Mouse (Mus musculus) spleen, adult 12 weeks (tissue): ENCODE measurements at regions not wholly inside any gene's neighbourhood (a gene's known extent, or its start where the extent isn't known, plus 50 kb on each side); places are given as distances from the start of the nearest gene placed in this dataset.

ENCODE experiments used
- DNase-seq: peaks from one replicate; pipeline ENCODE4 v3.0.0; 2022; ENCODE audit warnings: low spot score

DNA sequence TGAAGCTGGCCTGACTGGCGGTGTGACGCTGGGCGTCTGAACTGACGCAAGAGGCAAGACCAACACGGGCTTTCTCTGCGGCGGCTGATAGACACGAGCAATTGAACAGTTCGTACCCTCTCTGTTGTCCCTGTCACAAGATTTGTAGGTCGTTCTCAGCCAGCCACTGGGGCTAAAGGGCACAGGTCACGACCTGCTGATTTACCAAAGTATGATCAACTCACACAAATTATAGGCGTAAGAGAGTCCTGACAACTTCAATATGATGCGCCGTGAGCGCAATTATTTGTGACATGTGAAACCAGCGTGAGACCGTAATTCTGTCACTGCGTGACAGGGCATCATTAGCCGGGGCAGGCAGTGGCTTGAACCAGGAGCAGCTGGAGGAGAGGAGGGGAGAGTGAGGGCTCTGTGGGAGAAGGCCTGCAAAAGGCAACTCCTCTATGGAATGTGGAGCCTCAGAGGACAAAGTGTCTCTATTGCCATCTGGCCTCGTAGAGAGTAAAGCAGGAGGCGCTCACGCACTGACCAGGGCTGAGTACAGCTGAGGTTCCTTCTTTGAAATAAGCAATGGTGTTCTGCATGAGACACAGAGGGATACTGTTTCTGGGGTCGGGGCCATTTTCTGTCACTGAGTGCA lies 181.4 kb upstream of the Habp2 start:
- no peak for DNase-seq

DNA sequence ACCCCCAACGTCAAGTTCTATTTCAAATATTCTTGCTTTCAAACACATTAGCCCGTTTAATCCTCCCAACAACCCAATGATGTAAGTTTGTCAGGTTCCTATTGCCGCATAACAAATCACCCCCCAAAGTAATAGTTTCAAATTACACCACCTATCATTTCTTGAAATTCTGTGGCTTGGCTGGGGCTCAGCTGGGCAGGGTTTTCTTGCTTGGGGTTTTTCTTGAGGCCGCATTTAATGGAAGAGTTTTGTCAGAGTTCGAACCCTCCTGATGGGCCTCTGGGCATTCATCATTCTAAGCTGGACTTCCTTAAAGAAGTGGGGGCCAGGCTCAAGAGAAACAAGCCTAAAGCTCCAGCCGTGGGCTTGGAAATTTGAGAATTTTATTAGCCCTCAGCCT lies 178.1 kb upstream of the Habp2 start:
- DNase-seq = no peak

DNA sequence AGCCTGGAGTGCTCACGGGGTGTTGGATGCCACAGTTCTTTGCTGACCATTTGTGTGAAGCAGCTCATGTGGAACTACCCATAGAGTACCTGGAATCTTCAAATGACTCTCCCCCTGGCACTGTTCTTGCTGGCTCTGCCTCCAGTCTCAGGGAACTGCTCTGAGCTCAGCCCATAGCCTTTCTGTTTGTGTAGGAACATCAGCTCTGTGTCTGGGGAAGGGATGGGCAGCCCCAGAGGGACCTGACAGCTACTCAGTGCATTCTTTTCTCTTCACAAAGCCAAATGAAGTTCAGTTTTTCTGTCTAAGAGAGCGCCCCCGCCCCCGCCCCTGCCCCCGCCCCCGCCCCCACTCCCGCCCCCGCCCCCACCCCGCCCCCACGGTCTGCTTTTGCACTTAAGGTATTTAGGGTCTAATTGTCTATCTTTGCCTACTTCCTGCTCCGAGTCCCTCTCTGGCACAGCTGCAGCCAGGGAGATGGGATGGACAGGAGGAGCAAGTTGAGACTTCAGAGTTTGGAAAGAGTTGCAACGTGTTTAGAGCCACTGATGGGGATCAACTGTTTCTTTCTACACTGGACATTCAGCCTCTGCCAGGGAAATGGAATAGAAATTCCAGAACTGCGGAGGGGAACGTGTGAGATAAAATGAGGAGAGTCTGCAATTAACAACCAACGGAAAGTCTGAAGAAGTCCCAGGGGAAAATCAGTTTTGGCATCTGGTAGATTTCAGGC lies 171.2 kb upstream of the Habp2 start:
- no peak for DNase-seq

DNA sequence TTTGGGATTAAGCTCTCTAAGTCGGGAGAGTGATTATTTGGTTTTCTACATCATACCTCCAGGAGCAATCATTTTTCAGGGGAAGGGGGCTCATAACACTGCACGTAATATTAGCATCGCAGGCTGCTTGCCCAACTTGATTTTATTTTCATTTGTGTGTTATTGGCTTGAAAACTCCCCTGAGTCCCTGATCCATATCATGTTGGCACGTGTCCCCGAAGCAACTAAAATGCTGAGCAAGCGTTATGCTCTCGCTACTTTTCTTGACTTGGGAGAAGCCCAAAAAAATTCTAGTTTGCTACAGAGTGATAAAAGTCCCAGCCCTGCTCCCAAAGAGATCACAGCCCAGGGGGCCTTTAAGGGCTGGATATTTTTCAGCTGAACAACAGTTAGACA lies 170.7 kb upstream of the Habp2 start:
- no peak for DNase-seq

DNA sequence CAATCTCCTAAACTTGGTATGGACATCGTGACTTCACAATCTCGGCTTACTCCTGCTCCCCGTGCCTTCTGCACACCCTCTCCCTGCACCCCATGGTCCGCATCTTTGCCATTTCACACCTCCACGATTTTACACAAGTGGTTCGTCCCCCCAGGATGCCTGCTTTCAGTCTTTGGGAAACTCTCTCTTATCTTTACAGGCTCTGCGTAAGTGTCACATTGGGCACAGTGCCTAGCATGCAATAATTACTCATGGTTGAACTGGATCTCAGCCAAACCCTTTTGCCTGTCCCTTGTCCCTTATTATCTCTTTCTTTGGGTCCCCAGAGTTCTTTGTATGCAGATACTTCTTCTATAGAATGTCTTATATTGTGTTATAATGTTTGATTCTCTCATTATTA lies 166.2 kb upstream of the Habp2 start:
- no peak for DNase-seq

DNA sequence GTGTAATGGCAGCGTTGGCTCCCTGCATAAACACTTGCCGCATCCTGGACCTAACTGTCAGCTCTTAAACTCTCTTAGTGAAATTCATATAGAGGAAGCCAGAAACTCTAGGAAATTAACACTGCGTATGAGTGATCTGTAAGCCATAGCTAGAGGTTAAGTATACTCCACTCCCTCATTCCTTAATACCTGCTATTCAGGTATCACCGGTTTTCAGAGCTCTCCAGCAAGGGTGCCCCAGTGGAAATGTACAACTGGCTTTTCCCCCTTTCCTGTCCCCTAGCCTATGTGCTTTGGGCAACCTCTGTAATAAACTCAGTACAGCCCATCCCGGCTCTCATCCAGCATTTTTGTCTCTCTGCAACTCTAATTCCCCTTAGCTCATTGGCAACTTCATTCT lies 164.8 kb upstream of the Habp2 start:
- no peak for DNase-seq

DNA sequence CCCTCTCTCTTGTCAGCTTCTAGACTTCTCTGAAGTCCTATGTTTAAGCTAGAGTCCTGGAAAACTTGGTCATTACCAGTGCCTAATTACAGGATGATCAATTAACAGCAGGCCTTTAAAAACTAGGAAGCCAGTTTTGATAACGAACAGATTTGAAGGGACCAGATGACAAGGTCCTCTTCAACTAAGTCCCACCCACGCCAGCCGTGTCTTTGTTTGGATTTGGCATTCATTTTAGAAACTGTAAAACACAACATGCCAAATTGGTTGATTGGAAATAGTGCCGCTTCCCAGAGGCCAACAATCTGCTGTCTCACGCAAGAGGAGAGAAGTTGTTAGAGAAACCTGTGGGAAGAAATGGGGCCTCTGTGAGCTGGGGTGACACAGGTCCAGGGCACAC lies 155.4 kb upstream of the Habp2 start:
- no peak for DNase-seq

DNA sequence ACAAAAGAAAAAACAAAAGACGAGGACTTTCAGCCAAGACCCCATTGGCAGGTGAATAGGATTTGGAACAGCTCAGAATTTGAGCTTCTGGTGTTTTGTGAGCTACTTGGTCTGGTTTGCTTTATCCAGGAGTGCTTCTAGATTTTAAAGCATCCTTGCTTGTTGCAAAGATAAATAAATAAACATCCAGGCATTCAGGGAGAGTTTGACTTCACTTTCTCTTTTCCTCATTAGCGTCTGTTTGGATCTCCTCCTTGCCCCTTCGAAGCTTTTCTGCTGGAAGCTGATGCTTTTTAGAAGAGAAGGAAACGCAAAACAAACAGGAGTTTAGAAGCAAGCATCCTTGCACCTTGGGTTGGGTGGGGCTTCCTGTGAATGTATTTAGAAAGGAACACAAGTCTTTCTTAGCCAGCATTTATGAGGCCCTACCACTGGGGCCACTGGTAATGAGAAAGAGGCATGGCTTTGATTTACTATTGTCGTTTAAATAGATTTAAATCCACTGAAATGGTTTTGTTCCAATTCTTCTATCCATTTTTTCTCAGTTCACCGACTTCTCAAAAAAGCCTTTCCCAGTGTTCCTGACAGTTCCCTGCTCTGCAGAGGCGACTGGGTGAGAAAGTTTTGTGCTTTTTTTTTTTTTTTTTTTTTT lies 153.9 kb upstream of the Habp2 start:
- no peak for DNase-seq

DNA sequence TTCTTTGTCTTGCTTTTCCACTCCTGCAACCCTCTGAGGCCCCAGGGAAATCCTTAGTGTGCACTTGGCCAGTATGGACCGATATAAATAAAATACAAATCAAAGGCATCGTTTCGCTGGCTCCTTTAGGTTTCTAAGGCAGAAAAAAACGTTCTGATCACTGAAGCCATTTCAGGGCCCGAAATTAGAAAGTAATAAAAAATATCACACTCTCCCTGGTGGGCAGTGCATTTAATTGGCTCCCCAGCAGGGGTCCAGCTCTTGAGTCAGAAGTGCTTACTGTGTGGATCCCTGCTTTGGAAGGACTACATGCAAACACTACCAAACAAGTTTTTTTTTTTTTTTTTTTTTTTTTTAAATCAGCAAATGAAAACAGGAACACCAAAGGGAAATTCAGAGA lies 153.4 kb upstream of the Habp2 start:
- DNase-seq = no peak

DNA sequence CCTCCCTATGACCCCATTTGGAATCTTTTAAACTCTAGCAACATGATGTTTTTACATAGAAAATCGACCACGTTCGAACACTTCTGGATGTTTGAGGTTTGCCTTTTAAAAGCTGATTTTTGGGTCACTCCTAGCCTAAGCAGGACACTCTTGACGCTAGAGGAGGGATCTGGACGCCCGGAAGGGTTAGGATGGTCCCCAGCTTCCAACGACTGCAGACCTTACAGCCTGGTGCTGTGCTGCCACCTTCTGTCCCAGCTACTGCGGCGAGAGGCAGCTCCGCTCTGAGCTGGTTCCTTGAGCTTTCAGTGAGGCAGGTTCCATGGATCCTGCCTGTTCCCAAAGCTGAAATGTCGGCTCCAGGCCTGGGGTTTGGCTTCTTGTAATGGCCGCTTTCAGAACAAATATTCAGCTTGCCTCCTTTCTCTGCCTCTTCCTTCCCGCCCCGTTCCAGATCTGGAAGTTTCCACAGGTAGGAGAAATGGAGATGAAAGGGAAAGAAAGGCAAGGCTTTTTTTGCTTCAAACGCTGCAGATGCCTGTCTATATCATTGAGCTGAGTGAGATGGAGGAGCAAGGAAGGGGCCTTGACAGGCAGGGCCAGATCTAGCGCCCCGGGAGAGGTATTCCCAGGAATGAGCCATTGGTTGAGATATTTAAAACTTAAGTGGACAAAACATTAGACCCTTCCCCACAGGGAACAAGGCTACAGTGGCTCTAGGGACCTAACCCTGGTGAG lies 152.7 kb upstream of the Habp2 start:
- no peak for DNase-seq

DNA sequence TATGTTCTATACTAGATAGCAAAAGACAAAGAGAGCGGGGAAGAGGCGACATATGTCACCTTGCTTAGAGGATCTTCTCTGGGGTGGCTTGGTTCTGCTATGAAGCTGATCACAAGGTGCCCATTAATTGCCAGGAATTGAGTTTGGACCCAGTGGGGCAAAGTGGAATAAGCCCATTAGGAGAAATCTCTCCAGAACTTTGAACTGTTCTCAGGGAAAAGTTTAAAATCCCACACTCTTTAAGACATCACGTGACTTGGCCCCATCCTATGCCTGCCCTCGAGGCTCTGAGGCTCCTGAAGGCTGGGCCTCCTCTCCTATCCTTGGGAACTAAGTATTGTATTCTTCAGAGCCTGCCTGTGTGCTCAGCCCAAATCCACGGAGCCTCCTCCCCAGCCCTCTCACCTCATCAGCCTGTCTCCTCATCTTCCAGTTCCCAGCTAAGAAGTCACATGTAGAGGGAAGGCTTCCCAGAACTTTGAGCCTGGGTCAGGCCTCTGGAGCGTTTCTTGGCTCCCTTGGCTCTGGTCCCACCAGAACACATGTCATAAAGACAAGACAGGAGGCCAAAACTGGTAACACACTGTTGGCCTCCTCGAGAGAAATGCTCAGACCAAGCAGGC lies 151.5 kb upstream of the Habp2 start:
- DNase-seq = no peak

DNA sequence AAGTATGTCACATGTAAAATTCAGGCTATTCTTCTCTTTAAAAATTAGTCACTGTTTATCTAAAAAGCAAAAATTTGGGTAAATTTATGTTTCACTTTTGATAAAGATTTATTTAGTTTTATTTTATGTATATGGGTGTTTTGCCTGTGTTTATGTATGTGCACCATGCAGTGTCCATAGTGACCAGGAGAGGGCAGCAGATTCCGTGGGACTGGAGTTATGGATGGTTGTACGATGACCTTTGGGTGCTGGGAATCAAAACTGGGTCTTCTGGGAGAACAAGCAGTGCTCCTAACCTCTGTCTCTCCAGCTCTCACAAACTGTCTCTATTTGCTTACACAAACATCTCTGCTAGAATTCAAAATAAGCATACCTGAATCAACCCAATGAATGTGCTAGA lies 146.4 kb upstream of the Habp2 start:
- DNase-seq = no peak

DNA sequence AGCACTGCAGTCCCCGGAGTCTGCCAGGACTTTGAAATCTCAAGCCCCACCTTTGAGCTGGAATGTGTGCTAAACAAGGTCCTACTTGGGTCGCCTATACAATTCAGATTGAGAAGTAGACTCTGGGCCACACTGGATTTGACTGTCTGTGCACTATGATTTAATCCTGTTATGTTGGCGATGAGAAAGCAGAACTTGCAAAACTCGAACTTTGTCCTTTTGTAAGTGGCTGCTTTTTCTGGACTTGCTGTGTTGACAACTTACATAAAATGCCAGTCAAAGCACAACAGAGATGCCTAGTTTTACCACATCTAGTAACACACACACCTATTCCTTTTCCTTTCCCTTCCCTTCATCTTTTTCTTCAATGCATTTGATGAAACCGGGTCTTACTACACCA lies 142.7 kb upstream of the Habp2 start:
- DNase-seq = no peak

DNA sequence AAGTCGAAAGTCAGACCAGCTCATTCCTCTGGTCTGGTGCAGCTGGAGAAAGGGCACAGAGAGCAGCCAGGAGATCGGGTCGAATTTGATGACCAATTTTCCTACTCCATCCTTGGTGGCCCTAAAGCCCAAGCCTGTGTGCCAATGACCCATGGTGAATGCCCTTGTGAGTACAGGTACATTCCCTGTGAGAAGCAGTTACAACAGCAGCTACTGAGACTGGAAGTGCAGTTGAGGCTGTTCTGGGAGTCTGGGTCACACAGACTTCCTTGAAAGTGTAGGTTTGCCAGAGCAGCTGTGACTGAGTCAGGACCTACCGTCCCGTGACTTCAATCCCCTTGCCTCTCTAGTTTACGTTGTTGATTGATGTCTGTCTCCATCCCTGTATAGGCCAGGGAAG lies 129.8 kb upstream of the Habp2 start:
- DNase-seq = no peak

DNA sequence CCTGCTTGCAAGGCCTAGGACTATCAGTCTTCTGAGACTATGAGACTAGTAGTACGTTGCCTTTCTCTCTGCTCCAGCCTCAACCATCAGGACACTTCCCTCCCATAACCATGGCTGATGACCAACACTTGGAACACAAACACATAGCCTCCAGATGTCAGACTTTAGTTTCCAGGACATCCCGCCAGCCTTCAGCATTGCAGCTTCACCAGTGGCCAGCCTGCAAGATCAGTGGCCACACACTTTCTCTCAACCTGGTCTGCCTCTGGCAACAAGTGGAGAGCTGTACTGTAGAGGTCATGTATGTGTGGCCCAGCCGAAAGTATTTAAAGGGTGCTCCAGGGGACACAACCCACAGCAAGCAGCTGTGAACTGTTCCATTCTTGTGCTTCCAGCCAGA lies 124.8 kb upstream of the Habp2 start:
- DNase-seq = no peak

DNA sequence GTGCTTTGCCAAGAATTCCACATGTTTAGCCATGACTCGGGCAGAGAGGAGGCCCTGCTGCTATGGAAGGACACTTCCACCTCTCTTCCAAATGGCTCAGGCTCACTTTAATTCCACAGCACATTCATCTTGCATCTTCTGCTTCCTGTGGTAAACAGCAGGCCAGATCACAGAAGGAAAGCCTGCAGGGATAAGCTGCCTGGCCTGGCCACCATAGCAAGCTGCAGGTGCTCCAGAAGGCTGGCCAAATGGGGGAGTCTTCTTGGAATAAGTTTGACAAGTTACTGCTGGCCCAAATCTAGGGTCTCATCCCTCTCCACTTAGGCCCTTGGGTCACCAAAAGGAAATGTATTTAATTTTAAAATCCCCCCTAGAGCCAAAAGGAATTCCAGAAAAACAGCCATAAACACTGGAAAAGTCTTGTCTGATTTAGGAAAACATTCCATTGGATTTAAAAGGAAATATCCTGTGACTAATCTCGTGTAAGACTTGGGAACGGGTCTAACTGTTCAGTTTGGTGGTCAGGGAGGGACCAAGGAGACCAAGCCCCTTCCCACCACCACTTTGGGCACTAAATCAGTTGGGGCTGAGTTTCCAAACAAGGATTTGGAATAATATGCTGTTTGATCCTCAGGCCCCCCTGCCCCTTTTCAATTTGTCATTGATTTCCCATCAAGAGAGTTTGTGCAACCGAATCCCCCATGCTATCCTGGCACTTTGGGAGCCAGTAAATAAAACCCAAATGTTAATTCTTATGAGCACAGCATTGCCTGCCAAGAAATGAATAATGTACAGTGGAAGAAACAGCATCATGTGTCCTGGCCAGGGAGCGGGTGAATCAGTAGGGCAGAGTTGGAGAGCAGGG lies 117.6 kb upstream of the Habp2 start:
- DNase-seq = no peak

DNA sequence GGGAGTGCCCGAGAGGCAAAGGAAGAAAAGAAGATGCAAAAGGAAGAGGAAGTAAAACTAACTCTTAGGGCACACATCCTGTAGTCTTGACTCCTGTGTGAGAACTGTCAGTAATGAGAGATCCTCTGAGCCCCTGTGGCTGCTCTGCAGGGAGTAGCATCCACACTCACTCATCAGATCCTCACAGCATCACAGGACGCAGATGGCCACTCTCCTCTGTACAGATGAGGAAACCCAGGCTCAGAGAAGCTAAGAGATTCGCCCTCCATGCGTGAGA lies 117.0 kb upstream of the Habp2 start:
- no peak for DNase-seq

DNA sequence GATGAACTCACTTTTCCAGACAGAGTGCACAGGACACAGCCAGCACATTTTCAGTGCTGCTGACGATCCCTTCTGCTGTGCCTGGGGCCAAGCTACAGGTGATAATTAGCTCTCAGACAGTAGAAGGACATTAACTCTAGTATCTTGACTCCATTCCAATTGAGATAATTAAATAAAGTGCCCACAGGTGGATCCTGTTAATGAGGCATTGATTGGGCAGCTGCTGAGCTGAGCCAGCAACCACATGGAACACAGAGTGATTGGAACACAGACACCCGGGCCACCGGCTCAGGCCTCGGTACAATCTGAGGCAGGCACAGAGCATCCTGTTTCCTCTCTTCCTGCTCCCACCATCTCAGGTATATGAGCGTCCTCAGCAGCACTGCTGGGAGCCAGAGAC lies 114.5 kb upstream of the Habp2 start:
- DNase-seq = no peak

DNA sequence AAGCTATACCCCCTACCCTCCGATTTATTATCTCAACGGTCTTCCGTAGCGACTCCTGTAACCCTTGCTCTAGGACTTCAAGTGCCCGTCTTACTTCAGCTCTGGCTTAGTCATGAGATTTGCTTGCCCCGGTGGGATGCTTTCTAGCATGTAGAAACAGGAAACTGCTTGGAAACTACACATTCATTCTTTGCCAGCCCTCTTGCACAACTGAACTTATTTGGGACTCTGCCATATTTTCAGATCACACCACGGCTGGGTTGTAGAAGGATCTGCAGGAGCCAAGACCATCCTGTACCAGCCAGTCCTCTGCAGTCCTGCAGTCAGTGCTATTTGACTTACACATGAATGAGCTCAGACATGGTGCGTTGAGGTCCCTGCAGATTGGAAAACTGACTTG lies 110.9 kb upstream of the Habp2 start:
- no peak for DNase-seq

DNA sequence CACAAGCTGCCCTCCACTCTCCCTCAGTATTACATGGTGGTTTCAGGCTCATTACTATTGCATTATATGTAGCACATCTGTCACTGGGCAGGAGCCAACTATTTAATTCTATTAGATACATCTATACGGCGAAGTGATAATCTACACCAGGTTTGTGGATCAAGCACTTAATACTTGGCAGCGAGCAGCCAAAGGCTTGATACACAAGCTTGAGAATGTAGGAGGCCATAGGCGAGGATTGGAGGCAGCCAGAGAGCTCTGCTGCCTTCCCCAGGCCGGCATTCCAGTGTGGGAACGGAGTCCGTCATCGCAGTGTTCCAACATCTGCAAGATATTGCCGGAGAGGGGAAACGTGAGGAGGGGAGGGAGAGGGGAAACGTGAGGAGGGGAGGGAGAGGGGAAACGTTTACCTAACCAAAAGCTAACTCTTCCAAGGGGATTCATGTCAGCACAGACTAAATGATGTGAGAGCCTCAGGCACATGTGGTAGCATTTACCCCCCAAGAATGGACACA lies 109.6 kb upstream of the Habp2 start:
- DNase-seq = no peak

DNA sequence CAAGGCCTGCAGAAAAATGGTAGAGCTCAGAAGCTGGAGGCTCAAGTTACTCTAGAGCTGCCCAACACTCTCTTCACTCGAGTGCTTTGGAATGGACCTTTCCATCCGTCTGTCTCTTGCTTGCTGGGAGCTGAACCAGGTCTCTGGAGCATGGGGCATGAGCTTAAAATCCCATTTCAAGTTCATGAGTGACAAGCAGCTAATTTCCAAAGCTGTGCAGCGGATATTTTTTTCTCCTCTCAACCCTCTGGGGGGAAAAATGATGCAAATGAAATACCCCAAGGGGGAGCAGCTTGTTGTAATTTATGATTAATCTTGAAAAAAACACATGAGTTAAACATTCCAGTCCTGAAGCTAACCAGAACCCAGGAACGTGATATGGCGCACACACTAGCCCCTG lies 101.2 kb upstream of the Habp2 start:
- no peak for DNase-seq

DNA sequence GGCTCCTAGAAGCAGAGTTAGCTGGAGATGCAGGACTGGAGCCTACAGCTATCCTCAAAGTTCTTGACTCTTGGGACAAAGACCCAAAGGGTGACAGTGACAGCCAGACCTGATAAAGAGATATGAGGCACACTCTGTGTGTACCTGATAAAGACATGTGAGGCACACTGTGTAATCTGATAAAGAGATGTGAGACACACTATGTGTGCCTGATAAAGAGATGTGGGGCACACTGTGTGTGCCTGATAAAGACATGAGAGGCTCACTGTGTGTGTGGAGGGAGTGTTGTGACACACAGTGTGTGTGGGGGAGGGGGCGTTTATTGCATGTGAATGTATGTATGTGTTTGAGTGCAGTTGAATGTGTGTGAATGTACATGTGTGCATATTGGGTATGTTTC lies 97.8 kb upstream of the Habp2 start:
- no peak for DNase-seq
